Mouse (Mus musculus): ENCODE data around the gene Cnmd.
A peak's percentile ranks its signal among the peaks of the same experiment; 100 is the strongest.

Cnmd gene

GRCm38 (mm10) chr14:79661005-79661917, 709 bp downstream of the Cnmd start:
- Histone ChIP-seq H3K36me3 (ENCODE audit: control insufficient read depth, insufficient read depth, low read length, poor library complexity, severe bottlenecking) (no peaks in the 10 kb centered on the region), H3K27me3 (ENCODE audit: control insufficient read depth, insufficient read depth, low read length, poor library complexity, severe bottlenecking) (no peaks in the 10 kb centered on the region)
- DNase-seq (ENCODE audit: low read depth, low spot score), result peak; percentile 73

GRCm38 (mm10) chr14:79660467-79660866, 1.5 kb downstream of the Cnmd start:
- Histone ChIP-seq H3K36me3 (ENCODE audit: control insufficient read depth, insufficient read depth, low read length, poor library complexity, severe bottlenecking) (no peaks in the 10 kb centered on the region), H3K27me3 (ENCODE audit: control insufficient read depth, insufficient read depth, low read length, poor library complexity, severe bottlenecking) (no peaks in the 10 kb centered on the region)
- no peak for DNase-seq (ENCODE audit: low read depth, low spot score)

- no peaks in the 10 kb centered on the region for H3K36me3 ChIP-seq (ENCODE audit: control insufficient read depth, insufficient read depth, low read length, poor library complexity, severe bottlenecking)
- H3K27me3 ChIP-seq (ENCODE audit: control insufficient read depth, insufficient read depth, low read length, poor library complexity, severe bottlenecking), result no peaks in the 10 kb centered on the region
- no peak for DNase-seq (ENCODE audit: low read depth, low spot score)
These were observed 3.0 kb downstream of the Cnmd start for GRCm38 (mm10) chr14:79658748-79659508.

GRCm38 (mm10) chr14:79658286-79658685, 3.7 kb downstream of the Cnmd start:
- Histone ChIP-seq H3K27me3 (ENCODE audit: control insufficient read depth, insufficient read depth, low read length, poor library complexity, severe bottlenecking) (no peaks in the 10 kb centered on the region), H3K36me3 (ENCODE audit: control insufficient read depth, insufficient read depth, low read length, poor library complexity, severe bottlenecking) (no peaks in the 10 kb centered on the region)
- no peak for DNase-seq (ENCODE audit: low read depth, low spot score)

- H3K36me3 ChIP-seq (ENCODE audit: control insufficient read depth, insufficient read depth, low read length, poor library complexity, severe bottlenecking), result no peaks in the 10 kb centered on the region
- H3K27me3 ChIP-seq (ENCODE audit: control insufficient read depth, insufficient read depth, low read length, poor library complexity, severe bottlenecking), result no peaks in the 10 kb centered on the region; the same call in 1 of the 2 replicates
- DNase-seq (ENCODE audit: low read depth, low spot score), result no peak
These were observed 9.3 kb downstream of the Cnmd start for GRCm38 (mm10) chr14:79652654-79653053.

- DNase-seq (ENCODE audit: low read depth, low spot score), result no peak
- Histone ChIP-seq H3K27me3 (ENCODE audit: control insufficient read depth, insufficient read depth, low read length, poor library complexity, severe bottlenecking) (no peaks in the 10 kb centered on the region; the same call in 1 of the 2 replicates), H3K36me3 (ENCODE audit: control insufficient read depth, insufficient read depth, low read length, poor library complexity, severe bottlenecking) (no peaks in the 10 kb centered on the region)
These were observed 12.3 kb downstream of the Cnmd start for GRCm38 (mm10) chr14:79649680-79650079.

- H3K27me3 ChIP-seq (ENCODE audit: control insufficient read depth, insufficient read depth, low read length, poor library complexity, severe bottlenecking), result no peaks in the 10 kb centered on the region; the same call in 1 of the 2 replicates
- H3K36me3 ChIP-seq (ENCODE audit: control insufficient read depth, insufficient read depth, low read length, poor library complexity, severe bottlenecking), result no peaks in the 10 kb centered on the region
- no peak for DNase-seq (ENCODE audit: low read depth, low spot score)
These were observed 16.6 kb downstream of the Cnmd start for GRCm38 (mm10) chr14:79645378-79645777.

GRCm38 (mm10) chr14:79642063-79642462, 19.9 kb downstream of the Cnmd start:
- no peak for DNase-seq (ENCODE audit: low read depth, low spot score)
- Histone ChIP-seq H3K36me3 (ENCODE audit: control insufficient read depth, insufficient read depth, low read length, poor library complexity, severe bottlenecking) (no peaks in the 10 kb centered on the region), H3K27me3 (ENCODE audit: control insufficient read depth, insufficient read depth, low read length, poor library complexity, severe bottlenecking) (no peaks in the 10 kb centered on the region; the same call in 1 of the 2 replicates)

- Histone ChIP-seq H3K27me3 (ENCODE audit: control insufficient read depth, insufficient read depth, low read length, poor library complexity, severe bottlenecking) (no peaks in the 10 kb centered on the region), H3K36me3 (ENCODE audit: control insufficient read depth, insufficient read depth, low read length, poor library complexity, severe bottlenecking) (no peaks in the 10 kb centered on the region)
- DNase-seq (ENCODE audit: low read depth, low spot score), result no peak
These were observed 25.2 kb downstream of the Cnmd start for GRCm38 (mm10) chr14:79636814-79637213.

- DNase-seq (ENCODE audit: low read depth, low spot score), result no peak
- Histone ChIP-seq H3K36me3 (ENCODE audit: control insufficient read depth, insufficient read depth, low read length, poor library complexity, severe bottlenecking) (peaks cover 4% of the 10 kb centered on the region; the same call in 1 of the 2 replicates), H3K27me3 (ENCODE audit: control insufficient read depth, insufficient read depth, low read length, poor library complexity, severe bottlenecking) (no peaks in the 10 kb centered on the region)
These were observed 28.8 kb downstream of the Cnmd start for GRCm38 (mm10) chr14:79633196-79633595.

GRCm38 (mm10) chr14:79632330-79632729, 29.6 kb downstream of the Cnmd start:
- no peak for DNase-seq (ENCODE audit: low read depth, low spot score)
- Histone ChIP-seq H3K27me3 (ENCODE audit: control insufficient read depth, insufficient read depth, low read length, poor library complexity, severe bottlenecking) (no peaks in the 10 kb centered on the region), H3K36me3 (ENCODE audit: control insufficient read depth, insufficient read depth, low read length, poor library complexity, severe bottlenecking) (peaks cover 4% of the 10 kb centered on the region)

GRCm38 (mm10) chr14:79621143-79621542, 40.8 kb downstream of the Cnmd start:
- H3K36me3 ChIP-seq (ENCODE audit: control insufficient read depth, insufficient read depth, low read length, poor library complexity, severe bottlenecking), result peaks cover 9% of the 10 kb centered on the region
- no peak for DNase-seq (ENCODE audit: low read depth, low spot score)
- H3K27me3 ChIP-seq (ENCODE audit: control insufficient read depth, insufficient read depth, low read length, poor library complexity, severe bottlenecking), result no peaks in the 10 kb centered on the region

- Histone ChIP-seq H3K36me3 (ENCODE audit: control insufficient read depth, insufficient read depth, low read length, poor library complexity, severe bottlenecking) (peaks cover 8% of the 10 kb centered on the region), H3K27me3 (ENCODE audit: control insufficient read depth, insufficient read depth, low read length, poor library complexity, severe bottlenecking) (no peaks in the 10 kb centered on the region)
- DNase-seq (ENCODE audit: low read depth, low spot score), result no peak
These were observed 42.2 kb downstream of the Cnmd start for GRCm38 (mm10) chr14:79619802-79620201.

GRCm38 (mm10) chr14:79617121-79617828, 44.7 kb downstream of the Cnmd start:
- Histone ChIP-seq H3K36me3 (ENCODE audit: control insufficient read depth, insufficient read depth, low read length, poor library complexity, severe bottlenecking) (peaks cover 9% of the 10 kb centered on the region), H3K27me3 (ENCODE audit: control insufficient read depth, insufficient read depth, low read length, poor library complexity, severe bottlenecking) (no peaks in the 10 kb centered on the region)
- DNase-seq (ENCODE audit: low read depth, low spot score), result peak; percentile 6
